Mouse (Mus musculus): ENCODE data around the gene Cd6. TPM values are rescaled to one million over a fixed set of nuclear protein-coding genes. Genes with fewer than 3 reads are reported as not detected.

The Cd6 gene
- polyA plus RNA-seq, 1 experiment from 2014 or later: not detected

DNA sequence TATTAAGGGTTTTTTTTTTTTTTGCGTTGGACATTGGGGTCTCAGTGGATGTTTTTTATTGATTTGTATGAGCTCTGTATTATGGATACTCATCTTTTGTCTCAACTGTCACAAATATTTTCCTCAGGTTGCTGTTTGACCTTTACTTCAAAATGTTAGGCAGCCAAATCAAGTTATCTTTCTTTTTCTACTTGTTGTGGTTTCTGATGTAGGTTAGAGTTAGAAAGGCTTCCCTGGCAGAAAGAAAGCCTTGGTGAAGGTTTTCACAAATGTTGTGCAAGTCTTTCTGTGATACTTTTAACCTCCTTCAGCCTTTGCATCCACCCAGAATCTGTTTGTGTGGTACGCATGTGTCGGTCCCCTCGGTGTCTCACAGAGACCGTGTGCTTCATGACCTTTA is 77.2 kb downstream of the Cd6 start:
- Histone ChIP-seq H3K27me3 (no peaks in the 10 kb centered on the region), H3K27ac (no peak overlapping the region), H3K36me3 (no peaks in the 10 kb centered on the region), H3K4me2 (replicated peaks) (no peak overlapping the region), H3K4me3 (replicated peaks) (no peak overlapping the region), H3K9me3 (no peaks in the 10 kb centered on the region), H3K4me1 (replicated peaks) (peaks cover 6% of the 10 kb centered on the region; the same call in 1 of the 2 replicates), H3K9ac (replicated peaks) (no peak overlapping the region)
- no peak for ATAC-seq
- WGBS: 94% methylated on average over 5 of the region's 5 CpGs

DNA sequence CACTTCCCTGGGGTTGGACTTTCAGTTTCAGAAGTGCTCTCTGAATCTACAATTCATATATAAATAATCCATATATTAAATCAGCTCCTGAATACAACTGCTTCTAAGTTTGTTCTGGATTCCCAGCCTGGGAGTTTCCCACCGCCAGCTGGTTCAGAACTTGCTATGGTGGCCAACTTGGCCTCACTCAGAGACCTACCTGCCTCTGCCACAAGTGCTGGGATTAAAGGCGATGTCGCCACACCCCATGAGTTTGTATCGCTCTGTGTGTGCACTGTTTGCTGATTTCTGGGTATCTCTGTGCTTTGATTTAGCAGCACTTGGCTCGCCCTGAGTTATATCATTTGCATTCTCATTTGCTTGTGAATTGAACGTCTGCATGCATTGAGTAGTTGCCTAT is 77.8 kb downstream of the Cd6 start:
- ATAC-seq: no peak
- no peak overlapping the region for H3K4me2 ChIP-seq (replicated peaks)
- no peaks in the 10 kb centered on the region for H3K36me3 ChIP-seq
- no peak overlapping the region for H3K27ac ChIP-seq
- H3K4me3 ChIP-seq (replicated peaks): no peak overlapping the region
- WGBS: 89% methylated on average over 6 of the region's 6 CpGs
- no peaks in the 10 kb centered on the region for H3K9me3 ChIP-seq
- H3K4me1 ChIP-seq (replicated peaks): peaks cover 6% of the 10 kb centered on the region; the same call in 1 of the 2 replicates
- no peak overlapping the region for H3K9ac ChIP-seq (replicated peaks)
- H3K27me3 ChIP-seq: no peaks in the 10 kb centered on the region

- no peaks in the 10 kb centered on the region for H3K36me3 ChIP-seq
- H3K4me2 ChIP-seq (replicated peaks): no peak overlapping the region
- H3K27me3 ChIP-seq: no peaks in the 10 kb centered on the region
- ATAC-seq: no peak
- WGBS: 80% methylated on average over 1 of the region's 1 CpGs
- no peaks in the 10 kb centered on the region for H3K9me3 ChIP-seq
- peaks cover 6% of the 10 kb centered on the region; the same call in 1 of the 2 replicates for H3K4me1 ChIP-seq (replicated peaks)
- H3K4me3 ChIP-seq (replicated peaks): no peak overlapping the region
- H3K9ac ChIP-seq (replicated peaks): no peak overlapping the region
- H3K27ac ChIP-seq: no peak overlapping the region
Measured at GRCm38 (mm10) chr19:10751607-10752006, 78.3 kb downstream of the Cd6 start.

GRCm38 (mm10) chr19:10750161-10750560 is 79.7 kb downstream of the Cd6 start:
- H3K4me1 ChIP-seq (replicated peaks): peaks cover 6% of the 10 kb centered on the region; the same call in 1 of the 2 replicates
- no peaks in the 10 kb centered on the region for H3K36me3 ChIP-seq
- ATAC-seq: no peak
- WGBS: 91% methylated on average over 6 of the region's 6 CpGs
- H3K27me3 ChIP-seq: no peaks in the 10 kb centered on the region
- H3K4me2 ChIP-seq (replicated peaks): no peak overlapping the region
- no peak overlapping the region for H3K4me3 ChIP-seq (replicated peaks)
- H3K27ac ChIP-seq: no peak overlapping the region
- H3K9ac ChIP-seq (replicated peaks): no peak overlapping the region
- no peaks in the 10 kb centered on the region for H3K9me3 ChIP-seq

GRCm38 (mm10) chr19:10749295-10749694 is 80.6 kb downstream of the Cd6 start:
- WGBS: 89% methylated on average over 6 of the region's 6 CpGs
- no peak for ATAC-seq
- no peaks in the 10 kb centered on the region for H3K36me3 ChIP-seq

DNA sequence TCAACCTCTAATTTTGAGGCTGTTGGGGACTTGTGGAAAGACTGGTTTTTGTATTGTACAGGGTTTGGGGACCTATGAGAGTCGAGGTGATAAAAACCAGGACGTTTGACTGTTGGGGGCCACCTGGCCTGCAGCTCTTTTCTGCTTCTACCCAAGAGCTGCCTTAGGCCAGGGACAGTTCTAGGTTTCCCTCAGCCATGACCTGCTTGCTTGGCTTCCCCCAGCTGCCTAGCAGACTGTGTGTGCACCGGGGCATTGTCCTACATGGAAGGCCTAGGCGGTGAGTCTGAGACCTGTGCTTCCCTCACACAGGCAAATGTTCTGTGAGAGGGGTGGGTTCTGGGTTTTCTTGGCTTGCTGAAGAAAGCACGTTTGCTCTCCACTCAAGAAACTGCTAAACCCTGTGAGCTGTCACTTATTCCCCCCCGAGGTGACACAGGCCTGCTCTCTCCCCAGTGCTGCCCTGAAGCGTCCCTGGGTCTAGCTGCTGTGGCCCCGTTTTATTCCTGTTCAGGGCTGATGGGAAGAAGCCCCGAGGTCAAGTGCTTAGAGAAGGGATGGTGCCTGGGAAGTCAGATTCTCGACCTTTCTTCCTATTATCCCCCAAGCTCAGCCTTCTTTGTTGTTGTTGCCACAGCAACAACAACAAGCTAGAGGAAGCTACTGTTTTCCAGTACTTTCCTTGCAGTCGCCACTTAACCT is 81.3 kb downstream of the Cd6 start:
- Histone ChIP-seq H3K9me3 (no peaks in the 10 kb centered on the region), H3K4me2 (replicated peaks) (no peak overlapping the region), H3K27ac (no peak overlapping the region), H3K4me1 (replicated peaks) (peaks cover 6% of the 10 kb centered on the region; the same call in 1 of the 2 replicates), H3K27me3 (no peaks in the 10 kb centered on the region), H3K9ac (replicated peaks) (no peak overlapping the region), H3K36me3 (no peaks in the 10 kb centered on the region), H3K4me3 (replicated peaks) (no peak overlapping the region)
- WGBS: 49% methylated on average over 11 of the region's 11 CpGs
- ATAC-seq: no peak

More at GRCm38 (mm10) chr19:10749295-10749694, 80.6 kb downstream of the Cd6 start:
- Histone ChIP-seq H3K27me3 (no peaks in the 10 kb centered on the region), H3K4me3 (replicated peaks) (no peak overlapping the region), H3K4me1 (replicated peaks) (peaks cover 6% of the 10 kb centered on the region; the same call in 1 of the 2 replicates), H3K9me3 (no peaks in the 10 kb centered on the region), H3K27ac (no peak overlapping the region), H3K4me2 (replicated peaks) (no peak overlapping the region), H3K9ac (replicated peaks) (no peak overlapping the region)

GRCm38 (mm10) chr19:10747718-10748117 is 82.1 kb downstream of the Cd6 start:
- Histone ChIP-seq H3K4me1 (replicated peaks) (peaks cover 6% of the 10 kb centered on the region; the same call in 1 of the 2 replicates), H3K4me3 (replicated peaks) (no peak overlapping the region), H3K9me3 (no peaks in the 10 kb centered on the region), H3K36me3 (no peaks in the 10 kb centered on the region), H3K9ac (replicated peaks) (no peak overlapping the region), H3K27me3 (no peaks in the 10 kb centered on the region), H3K4me2 (replicated peaks) (no peak overlapping the region), H3K27ac (no peak overlapping the region)
- WGBS: 92% methylated on average over 6 of the region's 6 CpGs
- ATAC-seq: no peak

- Histone ChIP-seq H3K36me3 (no peaks in the 10 kb centered on the region), H3K27ac (no peak overlapping the region)
Measured at GRCm38 (mm10) chr19:10747182-10747581, 82.7 kb downstream of the Cd6 start.

GRCm38 (mm10) chr19:10742565-10742964 is 87.3 kb downstream of the Cd6 start:
- Histone ChIP-seq H3K4me3 (replicated peaks) (no peak overlapping the region), H3K4me1 (replicated peaks) (no peaks in the 10 kb centered on the region), H3K36me3 (no peaks in the 10 kb centered on the region), H3K9me3 (no peaks in the 10 kb centered on the region), H3K27ac (no peak overlapping the region), H3K27me3 (no peaks in the 10 kb centered on the region), H3K9ac (replicated peaks) (no peak overlapping the region), H3K4me2 (replicated peaks) (no peak overlapping the region)
- 81% methylated on average over 3 of the region's 3 CpGs for WGBS
- ATAC-seq: no peak

More at GRCm38 (mm10) chr19:10747182-10747581, 82.7 kb downstream of the Cd6 start:
- Histone ChIP-seq H3K27me3 (no peaks in the 10 kb centered on the region), H3K9ac (replicated peaks) (no peak overlapping the region), H3K4me3 (replicated peaks) (no peak overlapping the region), H3K4me2 (replicated peaks) (no peak overlapping the region), H3K9me3 (no peaks in the 10 kb centered on the region), H3K4me1 (replicated peaks) (peaks cover 6% of the 10 kb centered on the region; the same call in 1 of the 2 replicates)
- WGBS: 89% methylated on average over 7 of the region's 7 CpGs
- ATAC-seq: no peak

- H3K27ac ChIP-seq: no peak overlapping the region
- 87% methylated on average over 6 of the region's 6 CpGs for WGBS
- no peak overlapping the region for H3K4me2 ChIP-seq (replicated peaks)
- no peaks in the 10 kb centered on the region for H3K4me1 ChIP-seq (replicated peaks)
- H3K36me3 ChIP-seq: no peaks in the 10 kb centered on the region
- H3K9me3 ChIP-seq: no peaks in the 10 kb centered on the region
- H3K9ac ChIP-seq (replicated peaks): no peak overlapping the region
- no peak for ATAC-seq
- no peaks in the 10 kb centered on the region for H3K27me3 ChIP-seq
- no peak overlapping the region for H3K4me3 ChIP-seq (replicated peaks)
Measured at GRCm38 (mm10) chr19:10742145-10742544, 87.7 kb downstream of the Cd6 start.

GRCm38 (mm10) chr19:10740641-10741440 is 89.0 kb downstream of the Cd6 start:
- H3K4me2 ChIP-seq (replicated peaks): no peak overlapping the region
- H3K4me1 ChIP-seq (replicated peaks): no peaks in the 10 kb centered on the region
- 54% methylated on average over 11 of the region's 11 CpGs for WGBS
- no peak overlapping the region for H3K4me3 ChIP-seq (replicated peaks)
- no peak for ATAC-seq
- no peak overlapping the region for H3K27ac ChIP-seq
- no peaks in the 10 kb centered on the region for H3K36me3 ChIP-seq
- no peaks in the 10 kb centered on the region for H3K27me3 ChIP-seq
- H3K9ac ChIP-seq (replicated peaks): no peak overlapping the region
- H3K9me3 ChIP-seq: no peaks in the 10 kb centered on the region

- Histone ChIP-seq H3K4me3 (replicated peaks) (no peak overlapping the region), H3K27me3 (no peaks in the 10 kb centered on the region), H3K9me3 (no peaks in the 10 kb centered on the region), H3K36me3 (no peaks in the 10 kb centered on the region), H3K4me1 (replicated peaks) (no peaks in the 10 kb centered on the region), H3K4me2 (replicated peaks) (no peak overlapping the region), H3K27ac (no peak overlapping the region), H3K9ac (replicated peaks) (no peak overlapping the region)
- ATAC-seq: no peak
- 94% methylated on average over 4 of the region's 4 CpGs for WGBS
Measured at GRCm38 (mm10) chr19:10739916-10740315, 89.9 kb downstream of the Cd6 start.
